8 mouse cellular contexts compared by ENCODE assay signal in genomic region chr5:7960176-7960575, GRCm38 (mm10). TPM values are rescaled to one million over a fixed set of nuclear protein-coding genes. Genes with fewer than 3 reads are reported as not detected.
A peak's percentile ranks its signal among the peaks of the same experiment; 100 is the strongest.
DNase-seq lines count a peak whose midpoint lies in the region; ATAC-seq and TF ChIP-seq lines count a peak whose summit lies in the region.

Gene Steap4 (plus strand): TSS chr5:7960457.

- WGBS in embryonic facial prominence, embryonic 10.5 days: 6% methylated on average over 20 of the region's 20 CpGs
- 3% methylated on average over 20 of the region's 20 CpGs for WGBS in kidney, adult 2 months
- WGBS in lung, embryonic 15.5 days: 3% methylated on average over 20 of the region's 20 CpGs

- no peak for TF ChIP-seq POLR2A in kidney, adult 2 months (IDR thresholded peaks at IDR 0.05; ENCODE audit: low read depth, low read length)

- H3K36me3 ChIP-seq in embryonic facial prominence, embryonic 10.5 days (replicated peaks): no peaks in the 10 kb centered on the region
- no peaks in the 10 kb centered on the region for H3K36me3 ChIP-seq in kidney, adult 2 months (ENCODE audit: control insufficient read depth, insufficient read depth, low read length)
- H3K36me3 ChIP-seq in lung, embryonic 15.5 days: no peaks in the 10 kb centered on the region

- DNase-seq in adrenal gland, adult 18-20 months (ENCODE audit: low spot score in 2 of 2): peak in 1 of 2 experiments; percentile 42
- peak; percentile 40 for DNase-seq in embryonic facial prominence, embryonic 10.5 days (ENCODE audit: low spot score)
- peak; percentile 75 for DNase-seq in heart, adult 8-10 months (ENCODE audit: low spot score)
- peak; percentile 51 for DNase-seq in kidney, adult 2 months
- DNase-seq in ovary, postnatal 36 days (ENCODE audit: low spot score): peak; percentile 58
- no peak for DNase-seq in layer of hippocampus, adult 2 months (ENCODE audit: low spot score in 2 of 2)
- DNase-seq in right cerebral cortex, postnatal 36 days (ENCODE audit: low spot score in 2 of 2): no peak

- ATAC-seq in lung, embryonic 15.5 days (ENCODE audit: borderline replicate concordance, extremely low read depth, low FRiP score, low TSS enrichment): peak; percentile 76; the same call in 1 of the 2 replicates

- peaks cover 8% of the 10 kb centered on the region for H3K4me1 ChIP-seq in embryonic facial prominence, embryonic 10.5 days
- 0 out of 2 replicates have a peak, but pooled peaks cover 2% of the 10 kb centered on the region for H3K4me1 ChIP-seq in kidney, adult 2 months (ENCODE audit: control insufficient read depth, insufficient read depth, low read length)
- H3K4me1 ChIP-seq in lung, embryonic 15.5 days: peaks cover 7% of the 10 kb centered on the region; the same call in 1 of the 2 replicates

- H3K4me3 ChIP-seq in embryonic facial prominence, embryonic 10.5 days: peak within 1 kb of the TSS; percentile 52
- H3K4me3 ChIP-seq in kidney, adult 2 months (ENCODE audit: insufficient read depth, low read depth, low read length): 0 out of 2 replicates have a peak within 1 kb of the TSS, but pooled peaks have one; percentile 11
- peak within 1 kb of the TSS; percentile 32 for H3K4me3 ChIP-seq in lung, embryonic 15.5 days
- H3K4me3 ChIP-seq in layer of hippocampus, adult 2 months: no peak within 1 kb of the TSS

- H3K4me2 ChIP-seq in lung, embryonic 15.5 days: peak within 1 kb of the TSS; percentile 63

- TF ChIP-seq CTCF in kidney, adult 2 months (conservative IDR thresholded peaks at IDR 0.05; ENCODE audit: insufficient read depth, insufficient read length, low read depth, low read length): no peak
- TF ChIP-seq CTCF in layer of hippocampus, adult 2 months (conservative IDR thresholded peaks at IDR 0.05): no peak

- 0 out of 2 replicates have a peak, but pooled peaks cover 15% of the 10 kb centered on the region for H3K27me3 ChIP-seq in embryonic facial prominence, embryonic 10.5 days (replicated peaks; ENCODE audit: low read depth, poor library complexity, severe bottlenecking)
- no peaks in the 10 kb centered on the region; the same call in 1 of the 2 replicates for H3K27me3 ChIP-seq in kidney, adult 2 months (replicated peaks; ENCODE audit: control insufficient read depth, insufficient read depth, low read length)
- H3K27me3 ChIP-seq in lung, embryonic 15.5 days: no peaks in the 10 kb centered on the region

- H3K9me3 ChIP-seq in embryonic facial prominence, embryonic 10.5 days: no peaks in the 10 kb centered on the region
- no peaks in the 10 kb centered on the region for H3K9me3 ChIP-seq in lung, embryonic 15.5 days

- H3K9ac ChIP-seq in lung, embryonic 15.5 days: peak within 1 kb of the TSS; percentile 22; the same call in 1 of the 2 replicates

- H3K27ac ChIP-seq in embryonic facial prominence, embryonic 10.5 days (replicated peaks): no peak within 1 kb of the TSS; the same call in 1 of the 2 replicates
- H3K27ac ChIP-seq in kidney, adult 2 months (ENCODE audit: insufficient read depth, low read depth, low read length): no peak within 1 kb of the TSS
- H3K27ac ChIP-seq in lung, embryonic 15.5 days: no peak within 1 kb of the TSS
- no peak within 1 kb of the TSS for H3K27ac ChIP-seq in layer of hippocampus, adult 2 months

RNA-seq across cellular contexts. Expression of gene Steap4, which starts in this region (rescaled TPM):
- total RNA-seq in adrenal gland, adult 18-20 months (2021): 10 to 100 TPM; 12.6 to 64.5 TPM
- 0.31 and 0.35 TPM in 2 replicates for polyA plus RNA-seq in embryonic facial prominence, embryonic 10.5 days (2016; fragmentation: Nextera tagmentation; extraction: Ambion mirVana)
- 10 to 100 TPM; 15.5 to 20.9 (median 18.0) TPM for total RNA-seq in heart, adult 8-10 months (2022)
- 8.4 and 8.7 TPM in 2 replicates for polyA plus RNA-seq in kidney, adult 2 months (2012; rRNA removed)
- 1.9 and 2.7 TPM in 2 replicates for polyA plus RNA-seq in lung, embryonic 15.5 days (2015; fragmentation: Nextera tagmentation; extraction: Ambion mirVana)
- under 1 TPM; 0.15 to 0.17 TPM for total RNA-seq in layer of hippocampus, adult 2 months (2021)

Comparison
In these comparisons a context has a peak if more than half of its experiments do, and no peak if none do; other contexts are left out.
1. RNA of gene Steap4 (total RNA-seq): 12.6 to 64.5 TPM in adrenal gland, adult 18-20 months and 15.5 to 20.9 TPM in heart, adult 8-10 months; 0.15 to 0.17 TPM in layer of hippocampus, adult 2 months; every median in the first group is over 10 times any median in the second.
2. Peak in DNase-seq and H3K4me3 ChIP-seq in embryonic facial prominence, embryonic 10.5 days; RNA of the gene not detected or under 1 TPM.
3. DNase-seq: peak in heart, adult 8-10 months (single experiment), kidney, adult 2 months (single experiment) and ovary, postnatal 36 days (single experiment); none in layer of hippocampus, adult 2 months (0 of 2) and right cerebral cortex, postnatal 36 days (0 of 2).